Mouse (Mus musculus): Measurements from ENCODE around the gene Traf7. TPM values are rescaled to one million over a fixed set of nuclear protein-coding genes. Genes with fewer than 3 reads are reported as not detected.
A peak's percentile ranks its signal among the peaks of the same experiment; 100 is the strongest.

Traf7 gene
- polyA plus RNA-seq, 1 experiment from 2014 or later: 113 TPM

- Histone ChIP-seq H3K9me3 (ENCODE audit: control insufficient read depth, low read length) (no peaks in the 10 kb centered on the region), H3K27me3 (ENCODE audit: control insufficient read depth, insufficient read depth, low read length) (no peaks in the 10 kb centered on the region; the same call in 1 of the 2 replicates), H3K4me2 (ENCODE audit: low read depth, low read length, severe bottlenecking) (no peak overlapping the region), H3K4me3 (ENCODE audit: low read depth, low read length) (no peak overlapping the region), H3K36me3 (ENCODE audit: control insufficient read depth, insufficient read depth, low read length) (no peaks in the 10 kb centered on the region), H3K27ac (ENCODE audit: low read depth, low read length) (no peak overlapping the region), H3K9ac (ENCODE audit: low read length) (no peak overlapping the region), H3K4me1 (replicated peaks; ENCODE audit: control insufficient read depth, insufficient read depth, low read length) (peaks cover 9% of the 10 kb centered on the region)
- WGBS: 77% methylated on average over 4 of the region's 4 CpGs
- ATAC-seq (replicated peaks; ENCODE audit: low FRiP score): no peak
- DNase-seq (ENCODE audit: low spot score): peak; percentile 48
These were observed 37.3 kb downstream of the Traf7 start for GRCm38 (mm10) chr17:24490399-24490798.

- Histone ChIP-seq H3K27me3 (ENCODE audit: control insufficient read depth, insufficient read depth, low read length) (no peaks in the 10 kb centered on the region; the same call in 1 of the 2 replicates), H3K27ac (ENCODE audit: low read depth, low read length) (peak overlapping the region; percentile 57; the same call in 1 of the 2 replicates), H3K9me3 (ENCODE audit: control insufficient read depth, low read length) (no peaks in the 10 kb centered on the region), H3K4me2 (ENCODE audit: low read depth, low read length, severe bottlenecking) (peak overlapping the region; percentile 92), H3K9ac (ENCODE audit: low read length) (peak overlapping the region; percentile 87), H3K36me3 (ENCODE audit: control insufficient read depth, insufficient read depth, low read length) (no peaks in the 10 kb centered on the region), H3K4me1 (replicated peaks; ENCODE audit: control insufficient read depth, insufficient read depth, low read length) (peaks cover 9% of the 10 kb centered on the region), H3K4me3 (ENCODE audit: low read depth, low read length) (peak overlapping the region; percentile 85)
- DNase-seq (ENCODE audit: low spot score) (peak; percentile 56), ATAC-seq (replicated peaks; ENCODE audit: low FRiP score) (peak; percentile 34)
- 21% methylated on average over 19 of the region's 19 CpGs for WGBS
These were observed 38.3 kb downstream of the Traf7 start for GRCm38 (mm10) chr17:24489265-24490030.

- Histone ChIP-seq H3K9me3 (ENCODE audit: control insufficient read depth, low read length) (no peaks in the 10 kb centered on the region), H3K27me3 (ENCODE audit: control insufficient read depth, insufficient read depth, low read length) (no peaks in the 10 kb centered on the region; the same call in 1 of the 2 replicates), H3K36me3 (ENCODE audit: control insufficient read depth, insufficient read depth, low read length) (no peaks in the 10 kb centered on the region), H3K27ac (ENCODE audit: low read depth, low read length) (peak overlapping the region; percentile 57), H3K4me3 (ENCODE audit: low read depth, low read length) (peak overlapping the region; percentile 85), H3K9ac (ENCODE audit: low read length) (peak overlapping the region; percentile 87), H3K4me2 (ENCODE audit: low read depth, low read length, severe bottlenecking) (peak overlapping the region; percentile 92), H3K4me1 (replicated peaks; ENCODE audit: control insufficient read depth, insufficient read depth, low read length) (peaks cover 9% of the 10 kb centered on the region)
- WGBS: under 1% methylated on average over 61 of the region's 81 CpGs
- DNase-seq (ENCODE audit: low spot score) (peak; percentile 78), ATAC-seq (replicated peaks; ENCODE audit: low FRiP score) (peak; percentile 73)
These were observed 39.0 kb downstream of the Traf7 start for GRCm38 (mm10) chr17:24488662-24489264.

- Histone ChIP-seq H3K9ac (ENCODE audit: low read length) (peak within 1 kb of the TSS; percentile 87), H3K27me3 (ENCODE audit: control insufficient read depth, insufficient read depth, low read length) (no peaks in the 10 kb centered on the region; the same call in 1 of the 2 replicates), H3K4me2 (ENCODE audit: low read depth, low read length, severe bottlenecking) (peak within 1 kb of the TSS; percentile 92), H3K9me3 (ENCODE audit: control insufficient read depth, low read length) (no peaks in the 10 kb centered on the region), H3K4me1 (replicated peaks; ENCODE audit: control insufficient read depth, insufficient read depth, low read length) (peaks cover 9% of the 10 kb centered on the region), H3K4me3 (ENCODE audit: low read depth, low read length) (peak within 1 kb of the TSS; percentile 85), H3K36me3 (ENCODE audit: control insufficient read depth, insufficient read depth, low read length) (no peaks in the 10 kb centered on the region), H3K27ac (ENCODE audit: low read depth, low read length) (peak within 1 kb of the TSS; percentile 57)
- ATAC-seq (replicated peaks; ENCODE audit: low FRiP score) (peak; percentile 66), DNase-seq (ENCODE audit: low spot score) (peak; percentile 74)
- under 1% methylated on average over 45 of the region's 45 CpGs for WGBS
These were observed 39.5 kb downstream of the Traf7 start, which contains the start of gene Caskin1 for GRCm38 (mm10) chr17:24488186-24488661. Gene Caskin1 (plus strand): TSS chr17:24488601.

GRCm38 (mm10) chr17:24485090-24485860 is 42.5 kb downstream of the Traf7 start:
- ATAC-seq (replicated peaks; ENCODE audit: low FRiP score): no peak
- no peak overlapping the region for H3K9ac ChIP-seq (ENCODE audit: low read length)
- no peak overlapping the region for H3K4me2 ChIP-seq (ENCODE audit: low read depth, low read length, severe bottlenecking)
- H3K27ac ChIP-seq (ENCODE audit: low read depth, low read length): no peak overlapping the region
- H3K36me3 ChIP-seq (ENCODE audit: control insufficient read depth, insufficient read depth, low read length): no peaks in the 10 kb centered on the region
- WGBS: 44% methylated on average over 10 of the region's 11 CpGs
- no peaks in the 10 kb centered on the region; the same call in 1 of the 2 replicates for H3K27me3 ChIP-seq (ENCODE audit: control insufficient read depth, insufficient read depth, low read length)
- no peaks in the 10 kb centered on the region for H3K9me3 ChIP-seq (ENCODE audit: control insufficient read depth, low read length)
- no peak for DNase-seq (ENCODE audit: low spot score)
- no peak overlapping the region for H3K4me3 ChIP-seq (ENCODE audit: low read depth, low read length)
- peaks cover 8% of the 10 kb centered on the region for H3K4me1 ChIP-seq (replicated peaks; ENCODE audit: control insufficient read depth, insufficient read depth, low read length)

GRCm38 (mm10) chr17:24483495-24483894 is 44.2 kb downstream of the Traf7 start:
- H3K27me3 ChIP-seq (ENCODE audit: control insufficient read depth, insufficient read depth, low read length): no peaks in the 10 kb centered on the region; the same call in 1 of the 2 replicates
- ATAC-seq (replicated peaks; ENCODE audit: low FRiP score): no peak
- H3K4me2 ChIP-seq (ENCODE audit: low read depth, low read length, severe bottlenecking): no peak overlapping the region
- no peaks in the 10 kb centered on the region; the same call in 1 of the 2 replicates for H3K4me1 ChIP-seq (replicated peaks; ENCODE audit: control insufficient read depth, insufficient read depth, low read length)
- H3K9ac ChIP-seq (ENCODE audit: low read length): no peak overlapping the region
- no peaks in the 10 kb centered on the region for H3K9me3 ChIP-seq (ENCODE audit: control insufficient read depth, low read length)
- DNase-seq (ENCODE audit: low spot score): no peak
- 84% methylated on average over 3 of the region's 3 CpGs for WGBS
- H3K36me3 ChIP-seq (ENCODE audit: control insufficient read depth, insufficient read depth, low read length): no peaks in the 10 kb centered on the region
- no peak overlapping the region for H3K4me3 ChIP-seq (ENCODE audit: low read depth, low read length)
- no peak overlapping the region for H3K27ac ChIP-seq (ENCODE audit: low read depth, low read length)

GRCm38 (mm10) chr17:24481027-24481815 is 46.5 kb downstream of the Traf7 start:
- Histone ChIP-seq H3K27me3 (ENCODE audit: control insufficient read depth, insufficient read depth, low read length) (no peaks in the 10 kb centered on the region), H3K4me1 (replicated peaks; ENCODE audit: control insufficient read depth, insufficient read depth, low read length) (peaks cover 5% of the 10 kb centered on the region), H3K4me3 (ENCODE audit: low read depth, low read length) (no peak overlapping the region), H3K4me2 (ENCODE audit: low read depth, low read length, severe bottlenecking) (no peak overlapping the region), H3K27ac (ENCODE audit: low read depth, low read length) (no peak overlapping the region), H3K9ac (ENCODE audit: low read length) (no peak overlapping the region), H3K9me3 (ENCODE audit: control insufficient read depth, low read length) (no peaks in the 10 kb centered on the region), H3K36me3 (ENCODE audit: control insufficient read depth, insufficient read depth, low read length) (peaks cover 5% of the 10 kb centered on the region; the same call in 1 of the 2 replicates)
- no peak for ATAC-seq (replicated peaks; ENCODE audit: low FRiP score)
- WGBS: 94% methylated on average over 20 of the region's 20 CpGs
- no peak for DNase-seq (ENCODE audit: low spot score)

Data from forebrain, embryonic 11.5 days (tissue).